Mouse (Mus musculus) large intestine, adult 2 months (tissue): ENCODE data around the gene Lypd4. TPM values are rescaled to one million over a fixed set of nuclear protein-coding genes. Genes with fewer than 3 reads are reported as not detected.

Experiments used
- DNase-seq: peaks from one replicate; pipeline ENCODE4 v3.0.0-alpha.2; 2012; ENCODE audit warnings: low read depth, low spot score
- WGBS: fragments of 180-500 bp; shearing (Covaris S2); methylation state at CpG from one replicate; pipeline ENCODE4 v1.1.7; 2018; 5-methylcytosine and 5-hydroxymethylcytosine counted together
- polyA plus RNA-seq: library from polyadenylated mRNA; depleted of rRNA; stranded (reverse); fragments of >200 nt; gene quantifications from 2 replicates; pipeline ENCODE4 v1.2.3, GENCODE M21; 2012

Lypd4 gene
- polyA plus RNA-seq, 1 experiment, result not detected

- WGBS, result 20% methylated on average over 10 of the region's 10 CpGs
- DNase-seq, result peak; percentile 59
These were observed 20.8 kb upstream of the Lypd4 start for GRCm38 (mm10) chr7:24890281-24891216.

- no peak for DNase-seq
- 70% methylated on average over 6 of the region's 6 CpGs for WGBS
These were observed 19.9 kb upstream of the Lypd4 start for GRCm38 (mm10) chr7:24889431-24890220.

- no peak for DNase-seq
- WGBS, result 44% methylated on average over 4 of the region's 4 CpGs
These were observed 17.4 kb upstream of the Lypd4 start for GRCm38 (mm10) chr7:24887096-24887495.

- 20% methylated on average over 4 of the region's 4 CpGs for WGBS
- no peak for DNase-seq
These were observed 16.5 kb upstream of the Lypd4 start for GRCm38 (mm10) chr7:24886308-24886633.

GRCm38 (mm10) chr7:24885468-24886307 lies 15.9 kb upstream of the Lypd4 start:
- 8% methylated on average over 12 of the region's 12 CpGs for WGBS
- DNase-seq, result no peak

GRCm38 (mm10) chr7:24884693-24885291 lies 15.1 kb upstream of the Lypd4 start:
- WGBS, result under 1% methylated on average over 47 of the region's 47 CpGs
- DNase-seq, result no peak

- DNase-seq, result peak; percentile 99
- WGBS, result under 1% methylated on average over 57 of the region's 57 CpGs
These were observed 14.4 kb upstream of the Lypd4 start, which contains the start of gene Rps19 for GRCm38 (mm10) chr7:24883896-24884692. TSS of gene Rps19 (plus strand) at chr7:24884371.

- 89% methylated on average over 9 of the region's 9 CpGs for WGBS
- no peak for DNase-seq
These were observed 12.9 kb upstream of the Lypd4 start for GRCm38 (mm10) chr7:24882416-24883199.

- no peak for DNase-seq
- WGBS, result 65% methylated on average over 2 of the region's 2 CpGs
These were observed 9.9 kb upstream of the Lypd4 start for GRCm38 (mm10) chr7:24879620-24880019.

GRCm38 (mm10) chr7:24877588-24877987 lies 7.8 kb upstream of the Lypd4 start:
- DNase-seq, result no peak
- 66% methylated on average over 3 of the region's 3 CpGs for WGBS

GRCm38 (mm10) chr7:24869080-24869479 lies 661 bp downstream of the Lypd4 start:
- DNase-seq, result no peak
- WGBS, result 65% methylated on average over 17 of the region's 17 CpGs

- 30% methylated on average over 6 of the region's 6 CpGs for WGBS
- DNase-seq, result no peak
These were observed 5.6 kb downstream of the Lypd4 start for GRCm38 (mm10) chr7:24864156-24864555.

- WGBS, result 70% methylated on average over 4 of the region's 4 CpGs
- DNase-seq, result no peak
These were observed 6.9 kb downstream of the Lypd4 start for GRCm38 (mm10) chr7:24862853-24863252.

GRCm38 (mm10) chr7:24861913-24862312 lies 7.8 kb downstream of the Lypd4 start, which contains the start of gene Gm9844:
TSS of gene Gm9844 (plus strand) at chr7:24862213.
- WGBS, result 78% methylated on average over 7 of the region's 7 CpGs
- DNase-seq, result no peak

GRCm38 (mm10) chr7:24859234-24859633 lies 10.5 kb downstream of the Lypd4 start:
- DNase-seq, result no peak
- 67% methylated on average over 5 of the region's 5 CpGs for WGBS

- 62% methylated on average over 6 of the region's 6 CpGs for WGBS
- DNase-seq, result no peak
These were observed 13.2 kb downstream of the Lypd4 start for GRCm38 (mm10) chr7:24856460-24857120.

GRCm38 (mm10) chr7:24853695-24854094 lies 16.0 kb downstream of the Lypd4 start:
- WGBS, result 61% methylated on average over 7 of the region's 7 CpGs
- DNase-seq, result no peak
